Mouse (Mus musculus): ENCODE measurements at regions not wholly inside any gene's neighbourhood (a gene's known extent, or its start where the extent isn't known, plus 50 kb on each side); places are given as distances from the start of the nearest gene placed in this dataset.

GRCm38 (mm10) chr1:157964461-157964860 is 391.7 kb downstream of the Brinp2 start:
- TF ChIP-seq POLR2A (IDR thresholded peaks at IDR 0.05; ENCODE audit: low read depth, low read length) (no peak), CTCF (conservative IDR thresholded peaks at IDR 0.05; ENCODE audit: insufficient read depth, insufficient read length, low read depth, low read length) (no peak)

All from kidney, adult 2 months (tissue).